Mouse (Mus musculus) ES-Bruce4 (cell line): ENCODE results near the gene Olfr1303. TPM values are rescaled to one million over a fixed set of nuclear protein-coding genes. Genes with fewer than 3 reads are reported as not detected.

Source experiments
- H3K27ac ChIP-seq: 2 replicates; pipeline ENCODE4 v1.5.1; 2012; ENCODE audit warnings: low read length, inconsistent platforms; ENCODE audit not compliant: insufficient read depth
- H3K27me3 ChIP-seq: 2 replicates; pipeline ENCODE4 v1.6.1; 2012; ENCODE audit warnings: mild to moderate bottlenecking, low read length, inconsistent platforms; ENCODE audit not compliant: control insufficient read depth, poor library complexity, insufficient read depth, severe bottlenecking
- H3K36me3 ChIP-seq: 2 replicates; pipeline ENCODE4 v1.6.1; 2012; ENCODE audit warnings: inconsistent platforms, mild to moderate bottlenecking, low read length, moderate library complexity; ENCODE audit not compliant: control insufficient read depth, poor library complexity, insufficient read depth, severe bottlenecking
- H3K4me1 ChIP-seq: one replicate; pipeline ENCODE4 v1.8.1; 2011; ENCODE audit warnings: low read length; ENCODE audit not compliant: control insufficient read depth, insufficient read depth
- H3K4me3 ChIP-seq: 2 replicates; pipeline ENCODE4 v1.5.1; 2011; ENCODE audit warnings: low read depth, mild to moderate bottlenecking, low read length
- H3K9ac ChIP-seq: 2 replicates; pipeline ENCODE4 v1.6.1; 2012; ENCODE audit warnings: low read depth, mild to moderate bottlenecking, inconsistent platforms; ENCODE audit not compliant: poor library complexity, severe bottlenecking
- H3K9me3 ChIP-seq: replicated peaks from 2 replicates; pipeline ENCODE4 v1.6.1; 2012; ENCODE audit warnings: mild to moderate bottlenecking, low read length, inconsistent platforms; ENCODE audit not compliant: control insufficient read depth, poor library complexity, insufficient read depth, severe bottlenecking
- CTCF ChIP-seq: IDR thresholded peaks from one replicate; pipeline ENCODE4 v1.8.1; 2011; ENCODE audit warnings: low read depth, low read length
- EP300 ChIP-seq: IDR thresholded peaks from 2 replicates; pipeline ENCODE4 v1.6.1; 2011; ENCODE audit warnings: low read depth, low read length; ENCODE audit not compliant: insufficient read depth
- POLR2A ChIP-seq: IDR thresholded peaks from one replicate; pipeline ENCODE4 v1.8.1; 2011; ENCODE audit warnings: low read length; ENCODE audit not compliant: insufficient read depth
- polyA plus RNA-seq: library from polyadenylated mRNA; stranded (reverse); fragments of >200 nt; gene quantifications from 2 replicates; pipeline ENCODE4 v1.2.4, GENCODE M21; 2011; ENCODE audit warnings: low read depth; ENCODE audit not compliant: missing spikeins, insufficient read depth, insufficient read length

The Olfr1303 gene
- not detected in 2 replicates for polyA plus RNA-seq

DNA sequence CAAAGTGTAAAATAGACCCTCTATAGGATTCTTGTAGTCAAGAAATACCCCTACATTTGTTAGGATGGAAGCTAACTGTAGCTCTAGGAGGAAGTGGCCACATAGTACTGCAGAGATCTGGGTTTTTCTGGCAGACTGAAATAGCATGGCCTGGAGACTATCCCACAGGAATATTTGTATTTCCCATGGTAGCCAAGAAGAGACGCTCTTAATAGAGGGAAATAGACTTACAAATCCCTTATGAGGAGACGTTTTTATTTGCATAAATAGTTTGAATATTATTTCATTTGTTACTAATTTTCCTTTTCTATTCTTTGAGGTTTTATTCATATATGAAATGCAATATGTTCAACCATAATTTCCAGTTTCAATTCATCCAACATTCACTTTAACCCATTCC, at the start of gene Olfr1303:
Olfr1303 (minus strand) TSS at position 101 of the 400 bp plus-strand sequence.
- no peaks in the 10 kb centered on the region for H3K36me3 ChIP-seq
- no peak within 1 kb of the TSS for H3K9ac ChIP-seq
- no peaks in the 10 kb centered on the region for H3K4me1 ChIP-seq
- no peak for TF ChIP-seq POLR2A
- TF ChIP-seq CTCF: no peak
- no peaks in the 10 kb centered on the region for H3K27me3 ChIP-seq
- no peak within 1 kb of the TSS for H3K4me3 ChIP-seq
- no peak within 1 kb of the TSS for H3K27ac ChIP-seq
- no peaks in the 10 kb centered on the region for H3K9me3 ChIP-seq

DNA sequence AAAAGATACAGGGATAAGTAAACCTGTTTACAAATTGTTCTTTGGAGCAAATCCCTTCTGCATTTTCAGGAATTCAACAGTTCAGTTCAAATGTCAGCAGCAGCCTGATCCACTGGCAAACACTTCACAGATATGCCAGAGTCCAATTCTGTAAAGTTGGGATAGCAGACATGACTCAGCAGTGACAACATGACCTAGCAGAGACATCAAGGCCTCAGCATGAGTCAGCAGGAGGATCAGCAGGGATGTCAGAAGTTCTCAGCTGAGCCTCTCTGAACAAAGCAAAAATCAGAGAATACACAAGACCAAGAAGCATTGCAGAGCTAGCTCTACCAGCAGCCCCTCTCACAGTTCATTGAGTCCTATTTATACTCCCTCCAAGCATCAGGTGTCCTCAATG, 7.2 kb downstream of the Olfr1303 start:
- Histone ChIP-seq H3K27ac (no peak overlapping the region), H3K9ac (no peak overlapping the region), H3K9me3 (no peaks in the 10 kb centered on the region; the same call in 1 of the 2 replicates), H3K4me3 (no peak overlapping the region), H3K4me1 (no peaks in the 10 kb centered on the region), H3K36me3 (no peaks in the 10 kb centered on the region), H3K27me3 (no peaks in the 10 kb centered on the region)
- no peak for TF ChIP-seq POLR2A
- no peak for TF ChIP-seq EP300
- TF ChIP-seq CTCF: no peak

DNA sequence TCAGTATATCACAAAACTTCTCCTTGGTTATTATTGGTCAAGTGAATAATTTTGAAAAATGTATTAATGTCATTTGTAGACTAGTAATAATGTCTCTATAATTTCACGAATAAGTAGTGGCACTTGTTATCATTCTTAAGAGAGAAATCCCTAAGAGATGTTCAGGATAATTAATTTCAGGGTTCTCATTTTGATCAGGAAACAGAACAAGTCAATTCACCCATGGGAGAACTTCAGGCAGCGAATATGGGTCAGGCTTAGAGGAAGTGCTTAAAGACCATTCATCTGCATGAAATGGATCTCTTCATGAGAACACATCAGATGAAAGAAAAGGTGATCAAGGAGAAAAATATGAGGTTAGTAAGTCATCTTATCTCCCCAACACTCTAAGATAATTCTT, 43.0 kb downstream of the Olfr1303 start, which contains the start of gene Olfr1302:
Olfr1302 (plus strand) TSS at position 301 of the 400 bp plus-strand sequence.
- TF ChIP-seq CTCF (no peak), POLR2A (no peak), EP300 (no peak)
- no peaks in the 10 kb centered on the region for H3K4me1 ChIP-seq
- H3K9me3 ChIP-seq: no peaks in the 10 kb centered on the region
- H3K27me3 ChIP-seq: no peaks in the 10 kb centered on the region
- H3K9ac ChIP-seq: no peak within 1 kb of the TSS
- no peak within 1 kb of the TSS for H3K4me3 ChIP-seq
- H3K36me3 ChIP-seq: no peaks in the 10 kb centered on the region
- no peak within 1 kb of the TSS for H3K27ac ChIP-seq

Other genes with a start within 250 kb of the Olfr1303 start
- not detected in 2 replicates for gene Olfr1297, start 193.8 kb downstream of the Olfr1303 start, polyA plus RNA-seq
- not detected in 2 replicates for gene Olfr1298, start 171.1 kb downstream of the Olfr1303 start, polyA plus RNA-seq
- not detected in 2 replicates for gene Olfr1299, start 158.9 kb downstream of the Olfr1303 start, polyA plus RNA-seq
- not detected in 2 replicates for gene Olfr1301, start 69.3 kb downstream of the Olfr1303 start, polyA plus RNA-seq
- gene Olfr1302, start 42.9 kb downstream of the Olfr1303 start, polyA plus RNA-seq: not detected in 2 replicates
- gene Olfr1305, start 56.8 kb upstream of the Olfr1303 start, polyA plus RNA-seq: not detected in 2 replicates
- gene Olfr1306, start 95.9 kb upstream of the Olfr1303 start, polyA plus RNA-seq: not detected in 2 replicates
- gene Olfr1307, start 129.1 kb upstream of the Olfr1303 start, polyA plus RNA-seq: 0.06 TPM in 2 replicates
- gene Olfr1308, start 144.6 kb upstream of the Olfr1303 start, polyA plus RNA-seq: not detected in 2 replicates
- 0.15 TPM in 1 of 2 replicates, not detected in the other for gene Olfr1309, start 169.9 kb upstream of the Olfr1303 start, polyA plus RNA-seq
- gene Olfr1310, start 192.4 kb upstream of the Olfr1303 start, polyA plus RNA-seq: 0.12 and 0.18 TPM in 2 replicates
- not detected in 2 replicates for gene Olfr1311, start 204.1 kb upstream of the Olfr1303 start, polyA plus RNA-seq
- not detected in 2 replicates for gene Olfr1312, start 229.9 kb upstream of the Olfr1303 start, polyA plus RNA-seq